Mouse (Mus musculus) kidney, embryonic 14.5 days (tissue): ENCODE results near the gene Il2rb. TPM values are rescaled to one million over a fixed set of nuclear protein-coding genes. Genes with fewer than 3 reads are reported as not detected.

Source experiments
- ATAC-seq: fragments of 200-750 bp; cut with Nextera tagmentation; 2 replicates; pipeline ENCODE4 v1.8.0; 2017; ENCODE audit warnings: moderate number of reproducible peaks, mild to moderate bottlenecking, moderate TSS enrichment, moderate library complexity; ENCODE audit not compliant: low FRiP score, low TSS enrichment
- H3K27ac ChIP-seq: fragments of 300-500 bp; sonication (generic); 2 replicates; pipeline ENCODE4 v1.5.1; 2014; ENCODE audit warnings: low read depth, mild to moderate bottlenecking, low read length, moderate library complexity, mixed read lengths
- H3K27me3 ChIP-seq: fragments of 300-500 bp; sonication (generic); 2 replicates; pipeline ENCODE4 v1.6.1; 2014; ENCODE audit warnings: mild to moderate bottlenecking, low read length; ENCODE audit not compliant: control insufficient read depth, insufficient read depth
- H3K36me3 ChIP-seq: fragments of 300-500 bp; sonication (generic); 2 replicates; pipeline ENCODE4 v1.6.1; 2014; ENCODE audit warnings: low read length, mixed read lengths; ENCODE audit not compliant: control insufficient read depth, insufficient read depth
- H3K4me1 ChIP-seq: fragments of 300-500 bp; sonication (generic); 2 replicates; pipeline ENCODE4 v1.6.1; 2014; ENCODE audit warnings: low read length, mixed read lengths; ENCODE audit not compliant: control insufficient read depth, insufficient read depth
- H3K4me2 ChIP-seq: fragments of 300-500 bp; sonication (generic); replicated peaks from 2 replicates; pipeline ENCODE4 v1.6.1; 2014; ENCODE audit warnings: low read depth, mild to moderate bottlenecking, low read length
- H3K4me3 ChIP-seq: fragments of 300-500 bp; sonication (generic); 2 replicates; pipeline ENCODE4 v1.5.1; 2014; ENCODE audit warnings: mild to moderate bottlenecking, low read length
- H3K9ac ChIP-seq: fragments of 300-500 bp; sonication (generic); 2 replicates; pipeline ENCODE4 v1.6.1; 2014; ENCODE audit warnings: low read depth, mild to moderate bottlenecking, low read length, moderate library complexity
- H3K9me3 ChIP-seq: fragments of 300-500 bp; sonication (generic); 2 replicates; pipeline ENCODE4 v1.6.1; 2016; ENCODE audit warnings: low read length; ENCODE audit not compliant: control insufficient read depth
- WGBS: fragments of 180-500 bp; shearing (Covaris S2); extraction: QIAGEN DNeasy Blood & Tissue Kit; methylation state at CpG from one replicate; pipeline ENCODE4 v1.1.7; 2014; 5-methylcytosine and 5-hydroxymethylcytosine counted together
- polyA plus RNA-seq: library from polyadenylated mRNA; unstranded; fragments of >200 nt; fragmentation: Nextera tagmentation; extraction: Ambion mirVana; gene quantifications from 2 replicates; pipeline ENCODE4 v1.2.1, GENCODE M21; 2014

Il2rb gene
- polyA plus RNA-seq, 1 experiment from 2014 or later: 0.60 TPM

DNA sequence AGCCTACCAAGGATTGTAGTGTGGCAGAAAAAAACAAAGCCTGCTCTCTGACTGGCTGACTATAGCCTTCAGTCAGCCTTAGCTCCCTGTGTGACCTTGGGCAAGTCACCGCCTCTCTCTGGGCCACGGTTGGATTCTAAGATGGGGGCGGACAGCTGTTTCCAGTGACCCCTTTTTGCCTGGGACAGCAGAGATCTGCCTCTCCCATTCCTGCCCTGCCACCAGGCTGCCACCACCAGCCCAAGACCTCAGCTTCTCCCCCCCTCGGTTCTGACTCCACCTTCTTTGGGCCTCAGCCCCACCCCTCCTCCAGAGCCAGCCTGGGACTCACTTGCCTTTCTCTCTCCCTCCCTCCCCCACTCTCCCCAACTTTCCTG is 57.1 kb downstream of the Il2rb start:
- H3K4me2 ChIP-seq: no peak overlapping the region
- no peak for ATAC-seq
- H3K9me3 ChIP-seq: no peaks in the 10 kb centered on the region
- no peaks in the 10 kb centered on the region for H3K27me3 ChIP-seq
- WGBS: 40% methylated on average over 4 of the region's 4 CpGs
- peaks cover 17% of the 10 kb centered on the region for H3K36me3 ChIP-seq
- H3K4me3 ChIP-seq: no peak overlapping the region
- H3K9ac ChIP-seq: no peak overlapping the region
- H3K4me1 ChIP-seq: peaks cover 29% of the 10 kb centered on the region
- no peak overlapping the region for H3K27ac ChIP-seq

DNA sequence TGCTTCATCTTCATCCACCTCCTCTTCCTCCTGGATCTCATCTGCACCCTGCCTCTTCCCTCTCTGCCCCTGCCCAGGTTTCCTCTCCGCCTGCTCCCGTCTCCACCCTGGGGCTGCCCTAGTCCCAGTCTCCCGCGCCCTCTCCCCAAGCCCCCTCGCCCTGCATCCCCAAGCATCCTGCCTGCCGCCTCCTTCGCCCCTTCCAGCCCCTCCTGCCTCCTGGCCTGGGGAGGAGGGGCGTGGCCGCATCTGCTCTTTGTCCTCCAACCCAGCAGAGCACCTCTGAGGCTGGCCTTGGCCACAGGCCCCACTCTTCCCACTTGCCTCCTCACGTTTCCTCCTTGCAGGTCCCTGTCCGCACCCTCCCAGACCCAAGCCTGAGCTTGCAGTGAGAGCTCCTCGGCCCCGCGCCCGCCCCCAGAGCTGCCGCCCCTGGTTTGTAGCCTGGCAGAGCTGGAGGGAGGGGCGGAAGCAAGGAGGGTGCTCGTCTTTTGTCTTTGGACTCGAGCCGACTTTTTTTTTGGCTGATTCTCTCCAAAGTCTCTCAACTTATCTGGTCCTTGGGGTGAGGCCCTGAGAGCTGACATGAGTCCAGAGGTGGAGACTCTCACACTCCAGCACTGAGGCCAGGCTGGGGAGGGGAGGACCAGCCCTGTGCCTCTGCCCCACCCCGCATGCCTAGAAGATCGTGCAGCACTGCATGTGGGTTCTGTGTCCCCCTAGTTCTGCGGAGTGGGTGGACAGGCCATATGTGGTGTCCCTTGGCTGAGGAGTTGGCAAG is 57.6 kb downstream of the Il2rb start:
- peak; percentile 36 for ATAC-seq
- H3K4me3 ChIP-seq: peak overlapping the region; percentile 23
- peaks cover 29% of the 10 kb centered on the region for H3K4me1 ChIP-seq
- H3K27ac ChIP-seq: peak overlapping the region; percentile 80
- H3K9ac ChIP-seq: peak overlapping the region; percentile 25; the same call in 1 of the 2 replicates
- peak overlapping the region; percentile 56 for H3K4me2 ChIP-seq
- no peaks in the 10 kb centered on the region for H3K9me3 ChIP-seq
- 15% methylated on average over 22 of the region's 23 CpGs for WGBS
- H3K36me3 ChIP-seq: peaks cover 21% of the 10 kb centered on the region
- no peaks in the 10 kb centered on the region for H3K27me3 ChIP-seq

DNA sequence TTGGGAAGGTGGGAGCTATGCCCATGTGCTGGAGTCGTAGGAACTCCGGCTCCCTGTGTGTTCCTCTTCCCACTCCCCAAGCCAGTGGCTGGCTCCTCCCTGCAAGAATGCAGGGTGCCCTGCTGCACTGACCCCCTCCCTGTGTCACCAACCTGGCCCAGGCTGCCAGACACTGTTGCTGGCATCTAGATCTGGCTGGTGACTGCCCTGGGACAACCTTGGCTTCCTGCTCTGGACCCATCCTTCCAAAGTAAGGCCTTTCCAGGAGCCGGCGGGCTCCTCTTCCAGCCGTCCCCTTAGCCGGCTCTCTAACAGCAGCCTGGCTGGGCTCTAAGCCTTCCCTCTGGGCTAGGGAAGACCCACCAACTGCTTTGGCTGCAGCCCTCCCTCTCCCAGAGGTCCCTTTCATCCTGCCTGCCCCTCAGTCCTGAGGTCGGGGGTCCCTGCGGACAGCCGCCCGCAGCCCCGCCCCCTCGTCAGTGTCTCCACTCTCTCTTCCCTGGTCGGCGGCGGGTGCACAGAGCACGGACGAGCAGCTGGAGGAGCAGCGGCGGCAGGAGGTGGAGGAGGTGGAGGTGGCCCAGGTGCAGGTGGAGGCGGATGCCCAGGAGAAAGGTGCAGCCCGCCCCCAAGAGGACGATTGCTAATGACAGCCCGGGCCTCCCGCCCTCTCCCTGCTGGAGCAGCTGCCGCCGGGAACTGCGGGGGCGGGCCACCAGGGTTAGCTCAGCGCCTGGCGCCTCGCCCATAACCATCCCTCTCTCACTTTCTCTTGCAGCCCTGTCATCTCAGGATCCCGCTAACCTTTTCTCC is 58.5 kb downstream of the Il2rb start:
- peak; percentile 68 for ATAC-seq
- peak overlapping the region; percentile 23 for H3K4me3 ChIP-seq
- no peaks in the 10 kb centered on the region for H3K9me3 ChIP-seq
- 5% methylated on average over 32 of the region's 32 CpGs for WGBS
- no peaks in the 10 kb centered on the region for H3K27me3 ChIP-seq
- H3K4me1 ChIP-seq: peaks cover 29% of the 10 kb centered on the region
- H3K27ac ChIP-seq: peak overlapping the region; percentile 80; the same call in 1 of the 2 replicates
- peak overlapping the region; percentile 28; the same call in 1 of the 2 replicates for H3K9ac ChIP-seq
- peaks cover 24% of the 10 kb centered on the region for H3K36me3 ChIP-seq
- peak overlapping the region; percentile 56 for H3K4me2 ChIP-seq

DNA sequence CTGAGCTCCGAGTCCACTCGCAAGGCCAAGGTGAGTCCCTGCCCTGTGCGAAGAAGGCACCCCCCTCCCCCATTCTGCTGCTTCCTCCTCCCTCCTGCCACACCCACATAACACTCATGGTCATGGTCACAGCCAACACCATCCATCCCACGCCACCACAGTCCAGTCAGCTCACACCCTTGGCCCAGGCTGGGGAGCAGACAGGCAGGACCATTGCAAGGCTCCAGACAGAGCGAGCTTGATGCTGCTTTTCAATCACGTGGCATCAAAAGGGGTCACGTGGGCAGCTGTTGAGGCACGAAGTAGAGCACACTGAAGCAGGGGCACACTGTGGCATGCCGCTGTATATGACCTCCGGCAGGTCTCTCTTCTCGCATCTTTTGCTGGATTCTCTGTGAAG is 59.4 kb downstream of the Il2rb start:
- peaks cover 25% of the 10 kb centered on the region for H3K36me3 ChIP-seq
- peaks cover 29% of the 10 kb centered on the region for H3K4me1 ChIP-seq
- no peak for ATAC-seq
- no peak overlapping the region; the same call in 1 of the 2 replicates for H3K27ac ChIP-seq
- no peaks in the 10 kb centered on the region for H3K27me3 ChIP-seq
- no peak overlapping the region for H3K9ac ChIP-seq
- 75% methylated on average over 11 of the region's 11 CpGs for WGBS
- H3K4me2 ChIP-seq: no peak overlapping the region
- no peaks in the 10 kb centered on the region for H3K9me3 ChIP-seq
- H3K4me3 ChIP-seq: no peak overlapping the region

DNA sequence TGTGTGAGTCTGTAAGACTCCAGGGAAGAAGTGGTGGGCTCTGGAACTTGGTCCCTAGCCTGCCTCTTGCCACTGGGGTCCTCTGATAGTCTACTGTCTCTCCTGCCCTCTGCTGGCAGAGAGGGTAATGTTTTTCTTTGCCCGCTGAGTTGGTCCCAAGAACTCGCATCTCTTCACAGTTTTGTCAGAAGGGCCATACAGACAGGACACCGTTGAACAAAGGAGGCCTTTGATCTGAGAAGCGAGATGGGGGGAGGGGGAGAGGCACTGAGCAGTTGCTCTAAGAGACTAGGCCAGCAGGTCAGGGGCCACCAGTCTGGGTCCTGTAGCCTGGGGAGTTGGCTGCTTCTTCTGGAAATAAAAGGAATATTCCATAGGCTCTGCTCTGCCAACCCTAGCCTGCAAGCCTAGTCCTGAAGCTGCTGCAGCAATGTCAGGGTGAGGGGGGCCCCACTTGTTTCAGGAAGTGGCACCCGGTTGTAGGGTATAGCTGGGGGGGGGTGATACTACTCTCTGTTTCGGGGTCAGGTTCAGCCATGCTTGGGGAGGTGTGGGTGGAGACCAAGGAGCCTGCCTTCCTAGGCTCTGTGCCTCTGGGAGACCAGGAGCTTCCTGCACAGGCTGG is 60.1 kb downstream of the Il2rb start:
- no peak overlapping the region for H3K4me3 ChIP-seq
- 29% methylated on average over 6 of the region's 6 CpGs for WGBS
- H3K27me3 ChIP-seq: no peaks in the 10 kb centered on the region
- no peak overlapping the region for H3K27ac ChIP-seq
- H3K4me2 ChIP-seq: no peak overlapping the region
- H3K36me3 ChIP-seq: peaks cover 27% of the 10 kb centered on the region
- H3K9ac ChIP-seq: no peak overlapping the region
- no peaks in the 10 kb centered on the region for H3K9me3 ChIP-seq
- 0 out of 2 replicates have a peak, but pooled peaks have one; percentile 6 for ATAC-seq
- peaks cover 32% of the 10 kb centered on the region for H3K4me1 ChIP-seq

DNA sequence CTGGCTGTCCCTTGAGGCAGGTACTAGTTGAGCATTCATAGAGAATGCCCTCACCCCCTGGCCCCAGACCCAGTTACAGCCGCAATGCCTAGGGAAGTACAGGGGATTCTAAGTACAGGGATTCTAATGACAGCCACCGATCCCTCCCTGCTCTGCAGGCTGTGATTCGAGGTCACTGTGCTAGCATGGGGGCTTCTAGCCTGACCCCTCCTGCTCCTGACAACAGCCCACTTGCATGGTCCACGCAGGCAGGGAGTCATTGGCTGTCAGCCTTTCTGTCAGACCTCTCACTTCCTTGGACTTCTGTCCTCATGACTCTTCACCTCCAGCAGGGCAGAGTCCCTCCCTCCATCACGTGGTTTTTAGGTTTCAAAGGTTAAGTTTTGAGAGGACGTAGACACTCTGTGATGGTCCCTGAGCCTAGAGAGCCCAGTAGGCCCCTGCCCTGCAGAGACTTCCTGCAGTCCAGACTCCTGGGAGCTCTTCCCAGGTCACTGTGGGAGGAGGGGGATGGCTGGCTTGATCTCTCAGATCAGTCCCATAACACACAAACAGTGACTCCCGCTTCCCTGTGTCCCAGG is 63.4 kb downstream of the Il2rb start:
- 73% methylated on average over 7 of the region's 7 CpGs for WGBS
- no peak overlapping the region for H3K4me3 ChIP-seq
- peaks cover 24% of the 10 kb centered on the region for H3K4me1 ChIP-seq
- H3K27ac ChIP-seq: no peak overlapping the region
- H3K27me3 ChIP-seq: no peaks in the 10 kb centered on the region
- H3K4me2 ChIP-seq: no peak overlapping the region
- no peaks in the 10 kb centered on the region for H3K9me3 ChIP-seq
- H3K36me3 ChIP-seq: peaks cover 27% of the 10 kb centered on the region
- H3K9ac ChIP-seq: no peak overlapping the region
- no peak for ATAC-seq

DNA sequence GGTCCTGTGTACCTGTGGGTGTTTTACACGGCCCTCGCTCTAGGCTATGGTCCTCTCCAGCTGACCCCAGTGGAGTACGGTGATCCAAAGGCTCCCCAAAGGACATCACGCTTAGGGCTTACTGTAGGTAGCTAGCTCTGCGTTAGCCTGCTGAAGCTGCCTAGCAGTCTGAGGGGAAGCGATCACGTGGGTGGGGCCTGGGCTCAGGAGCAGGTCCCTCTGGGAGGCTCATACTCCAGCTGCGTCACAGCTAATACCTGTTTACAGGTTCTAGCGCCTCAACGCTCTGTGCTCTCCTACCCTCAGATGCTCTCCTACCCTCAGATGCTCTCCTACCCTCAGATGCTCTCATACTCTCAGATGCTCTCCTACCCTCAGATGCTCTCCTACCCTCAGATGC is 64.2 kb downstream of the Il2rb start:
- Histone ChIP-seq H3K4me2 (no peak overlapping the region), H3K4me3 (no peak overlapping the region), H3K36me3 (peaks cover 26% of the 10 kb centered on the region), H3K9me3 (no peaks in the 10 kb centered on the region), H3K27ac (no peak overlapping the region), H3K9ac (no peak overlapping the region), H3K4me1 (peaks cover 17% of the 10 kb centered on the region), H3K27me3 (no peaks in the 10 kb centered on the region)
- no peak for ATAC-seq
- 83% methylated on average over 10 of the region's 10 CpGs for WGBS

DNA sequence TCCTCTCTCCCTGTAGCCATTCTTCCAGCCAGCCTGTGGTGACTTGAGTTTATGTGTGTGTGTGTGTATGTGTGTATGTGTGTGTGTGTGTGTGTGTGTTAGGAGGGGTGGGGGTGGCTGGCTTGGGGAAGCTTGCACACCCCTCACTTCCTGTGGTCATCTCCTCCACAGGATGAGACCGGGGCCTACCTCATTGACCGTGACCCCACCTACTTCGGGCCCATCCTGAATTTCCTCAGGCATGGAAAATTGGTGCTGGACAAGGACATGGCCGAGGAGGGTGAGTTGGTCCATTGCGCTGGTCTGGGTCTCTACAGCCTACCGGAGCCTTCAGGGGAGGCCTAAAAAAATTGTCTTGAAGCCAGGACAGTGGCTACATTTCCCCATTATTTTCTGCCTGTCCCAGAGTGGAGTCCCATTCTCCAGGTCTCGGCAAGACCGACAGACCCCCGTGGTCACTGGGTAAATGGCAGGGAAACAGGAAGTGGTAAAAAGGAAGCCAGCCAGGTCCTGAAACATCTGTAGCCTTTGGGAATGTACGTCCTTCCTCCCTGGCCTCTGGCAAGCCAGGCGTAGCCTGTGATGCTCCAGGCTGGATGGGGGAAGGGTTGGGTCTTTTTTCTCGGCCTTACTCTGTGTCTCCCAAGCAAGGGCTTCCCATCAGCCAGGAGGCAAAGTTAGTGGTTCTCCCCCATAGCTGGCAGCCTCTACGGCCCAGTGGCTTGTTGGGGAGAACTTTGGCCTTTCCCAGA is 65.0 kb downstream of the Il2rb start:
- Histone ChIP-seq H3K4me1 (peaks cover 9% of the 10 kb centered on the region), H3K4me3 (peak overlapping the region; percentile 61; the same call in 1 of the 2 replicates), H3K9ac (no peak overlapping the region), H3K9me3 (no peaks in the 10 kb centered on the region), H3K27me3 (no peaks in the 10 kb centered on the region), H3K27ac (peak overlapping the region; percentile 66), H3K4me2 (peak overlapping the region; percentile 54), H3K36me3 (peaks cover 22% of the 10 kb centered on the region)
- ATAC-seq: no peak
- WGBS: 73% methylated on average over 13 of the region's 13 CpGs
